Mouse (Mus musculus): ENCODE measurements around the gene Ttc7b. TPM values are rescaled to one million over a fixed set of nuclear protein-coding genes. Genes with fewer than 3 reads are reported as not detected.

Gene Ttc7b
- polyA plus RNA-seq, 1 experiment, result 20.4 TPM

DNA sequence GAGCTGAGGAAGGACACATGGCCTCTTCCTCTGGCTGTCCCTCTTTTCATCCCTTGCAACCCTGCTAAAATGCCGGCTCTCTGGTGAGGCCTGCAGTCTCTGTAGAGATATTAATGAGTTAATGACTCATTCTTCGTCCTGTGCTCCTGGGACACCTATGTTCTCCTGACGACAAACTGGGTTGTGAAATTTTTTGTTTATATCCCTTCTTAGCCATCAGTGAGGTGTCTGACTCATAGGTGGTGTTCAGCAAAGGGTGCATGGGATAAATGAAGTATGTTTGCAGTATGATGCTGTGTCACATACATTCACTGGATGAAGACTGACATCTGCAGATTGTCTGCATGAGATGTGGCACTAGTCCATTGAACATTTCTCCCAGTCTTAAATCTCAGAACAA, 262.8 kb downstream of the Ttc7b start:
- 81% methylated on average over 3 of the region's 3 CpGs for WGBS
- Histone ChIP-seq H3K4me3 (ENCODE audit: extremely low read depth, insufficient read depth, insufficient read length) (no peak overlapping the region), H3K4me1 (ENCODE audit: control insufficient read depth, insufficient read depth, insufficient read length) (no peaks in the 10 kb centered on the region), H3K36me3 (ENCODE audit: control insufficient read depth, insufficient read depth, low read length) (no peaks in the 10 kb centered on the region), H3K27ac (ENCODE audit: insufficient read depth, low read length) (no peak overlapping the region), H3K27me3 (ENCODE audit: control insufficient read depth, insufficient read depth, low read length) (no peaks in the 10 kb centered on the region)
- TF ChIP-seq POLR2A (IDR thresholded peaks at IDR 0.05; ENCODE audit: low read depth, low read length), result no peak
- no peak for TF ChIP-seq CTCF (IDR thresholded peaks at IDR 0.05; ENCODE audit: extremely low read depth, insufficient read depth, insufficient read length, insufficient replicate concordance)
- DNase-seq (ENCODE audit: low read depth in 1 of 2, low spot score in 2 of 2), result no peak

DNA sequence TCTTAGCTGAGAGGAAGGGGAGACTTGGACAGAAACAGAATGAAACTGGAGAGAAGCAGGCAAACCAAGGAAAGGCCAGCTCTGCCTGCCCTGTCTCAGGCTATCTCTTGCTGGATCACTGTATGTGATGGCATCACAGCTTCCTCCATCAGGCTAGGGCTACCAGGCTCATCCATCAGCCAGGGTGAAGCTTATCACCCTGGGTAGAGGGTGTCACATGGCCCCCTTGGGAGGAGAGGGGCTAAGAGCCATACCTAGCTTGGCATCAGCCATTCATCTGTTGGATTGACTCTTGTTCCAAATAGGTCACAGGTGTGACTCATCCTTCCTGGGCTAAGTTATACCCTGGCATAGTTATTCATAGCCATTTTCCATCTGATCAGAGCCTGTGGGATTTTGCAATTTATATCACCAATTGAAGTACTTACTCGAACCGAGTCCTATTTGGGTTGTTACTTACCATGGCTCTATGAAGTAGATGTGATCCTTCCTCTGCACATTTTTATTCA, 265.1 kb downstream of the Ttc7b start:
- no peak overlapping the region for H3K4me3 ChIP-seq (ENCODE audit: extremely low read depth, insufficient read depth, insufficient read length)
- H3K4me1 ChIP-seq (ENCODE audit: control insufficient read depth, insufficient read depth, insufficient read length), result no peaks in the 10 kb centered on the region
- no peak for TF ChIP-seq CTCF (IDR thresholded peaks at IDR 0.05; ENCODE audit: extremely low read depth, insufficient read depth, insufficient read length, insufficient replicate concordance)
- no peak for TF ChIP-seq POLR2A (IDR thresholded peaks at IDR 0.05; ENCODE audit: low read depth, low read length)
- no peaks in the 10 kb centered on the region for H3K27me3 ChIP-seq (ENCODE audit: control insufficient read depth, insufficient read depth, low read length)
- no peaks in the 10 kb centered on the region for H3K36me3 ChIP-seq (ENCODE audit: control insufficient read depth, insufficient read depth, low read length)
- WGBS, result 89% methylated on average over 2 of the region's 2 CpGs
- DNase-seq (ENCODE audit: low read depth in 1 of 2, low spot score in 2 of 2), result no peak
- H3K27ac ChIP-seq (ENCODE audit: insufficient read depth, low read length), result no peak overlapping the region

DNA sequence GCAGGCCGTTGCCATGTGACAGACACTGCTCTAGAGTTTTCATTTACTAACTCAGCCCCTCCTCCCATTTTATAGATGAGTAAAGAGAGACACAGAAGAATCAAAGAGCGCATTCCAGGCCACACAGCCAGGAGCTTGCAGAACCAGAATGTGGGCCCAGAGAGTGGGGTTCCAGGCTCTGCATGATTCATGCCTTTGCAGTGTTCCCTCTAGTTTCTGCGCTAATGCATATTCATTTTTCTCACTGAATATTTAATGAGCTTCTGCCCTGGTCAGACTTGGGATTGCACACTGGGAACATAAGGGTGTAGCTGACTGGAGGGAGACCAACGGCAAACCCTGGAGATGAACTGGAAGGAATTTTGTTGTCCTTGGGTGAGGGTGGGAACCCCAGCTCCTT, 266.2 kb downstream of the Ttc7b start:
- H3K4me1 ChIP-seq (ENCODE audit: control insufficient read depth, insufficient read depth, insufficient read length), result no peaks in the 10 kb centered on the region
- DNase-seq (ENCODE audit: low read depth in 1 of 2, low spot score in 2 of 2), result no peak
- H3K36me3 ChIP-seq (ENCODE audit: control insufficient read depth, insufficient read depth, low read length), result no peaks in the 10 kb centered on the region
- H3K4me3 ChIP-seq (ENCODE audit: extremely low read depth, insufficient read depth, insufficient read length), result no peak overlapping the region
- WGBS, result 94% methylated on average over 4 of the region's 4 CpGs
- no peak overlapping the region for H3K27ac ChIP-seq (ENCODE audit: insufficient read depth, low read length)
- H3K27me3 ChIP-seq (ENCODE audit: control insufficient read depth, insufficient read depth, low read length), result no peaks in the 10 kb centered on the region
- TF ChIP-seq POLR2A (IDR thresholded peaks at IDR 0.05; ENCODE audit: low read depth, low read length) (no peak), CTCF (IDR thresholded peaks at IDR 0.05; ENCODE audit: extremely low read depth, insufficient read depth, insufficient read length, insufficient replicate concordance) (no peak)

Other genes starting within 250 kb of the Ttc7b start
- 1.7 and 2.1 TPM in 2 replicates for gene Rps6ka5, start 206.2 kb upstream of the Ttc7b start, polyA plus RNA-seq (2012; rRNA removed)

Measured in spleen, adult 2 months (tissue).